Mouse (Mus musculus) megakaryocyte progenitor cell, adult 5-6 weeks (primary cell): ENCODE data around the gene Cntln. TPM values are rescaled to one million over a fixed set of nuclear protein-coding genes. Genes with fewer than 3 reads are reported as not detected.

ENCODE experiments used
- ATAC-seq: replicated peaks from 2 replicates; pipeline ENCODE4 v1.8.0; 2016; ENCODE audit warnings: mild to moderate bottlenecking, moderate TSS enrichment, inconsistent platforms; ENCODE audit not compliant: poor library complexity
- total RNA-seq, 2 experiments: library from RNA; stranded (forward) in 1 of 2; stranded (reverse) in 1 of 2; fragments of 157-497, 149-512 nt in 1 of 2; fragments of 200-1000 nt in 1 of 2; gene quantifications; 2 replicates each; pipeline versions ENCODE4 v1.2.3 to v1.2.4; 2015 to 2017

Cntln gene
- total RNA-seq, 2 experiments from 2014 or later: 26.9 to 27.8 TPM

DNA sequence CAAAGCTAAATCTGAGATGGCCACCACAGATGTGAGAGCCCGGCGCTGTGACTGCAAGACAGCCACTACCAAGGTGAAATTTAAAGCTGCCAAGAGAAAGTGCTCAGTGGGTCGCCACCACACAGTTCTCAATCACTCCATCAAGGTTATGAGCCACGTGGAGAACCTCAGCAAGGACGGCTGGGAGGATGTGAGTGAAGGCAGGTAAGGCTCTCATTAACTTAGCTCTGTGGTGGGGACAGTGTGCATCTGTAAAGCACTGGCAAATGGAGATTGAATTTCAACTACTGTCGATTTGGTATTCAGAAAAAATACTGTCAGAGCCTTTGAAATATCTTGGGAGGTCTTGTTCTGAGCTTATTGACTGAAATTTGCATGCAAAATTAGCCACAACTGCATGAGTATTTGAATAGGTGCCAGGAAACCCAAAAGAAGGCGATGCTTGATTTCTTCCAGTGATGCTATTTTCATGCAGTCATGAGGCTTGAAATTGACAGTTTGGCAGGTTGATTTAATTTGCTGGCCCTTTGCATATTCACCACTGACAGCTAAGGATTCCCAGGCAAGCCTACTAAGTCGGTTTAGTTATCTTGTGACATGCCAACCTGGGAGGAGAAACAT is 165.9 kb downstream of the Cntln start:
- ATAC-seq: no peak

DNA sequence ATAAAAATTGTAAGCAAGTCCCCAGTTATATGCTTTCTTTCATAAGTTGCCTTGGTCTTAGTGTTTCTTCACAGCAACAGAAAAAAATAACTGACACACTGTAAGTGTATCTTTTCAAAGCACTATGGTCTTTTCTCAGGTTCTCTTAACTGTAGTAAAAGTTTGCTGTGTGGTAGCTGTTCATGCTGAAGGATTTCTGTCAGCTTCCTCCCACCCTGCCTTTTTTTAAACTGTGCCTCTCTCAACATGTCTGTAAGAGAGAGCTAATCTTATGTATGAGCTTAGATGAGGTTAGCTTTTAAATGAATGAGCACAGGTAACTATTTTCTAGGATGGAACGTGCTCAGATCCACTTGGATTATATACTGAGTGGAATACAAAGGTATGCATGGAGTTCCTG is 170.5 kb downstream of the Cntln start:
- no peak for ATAC-seq

DNA sequence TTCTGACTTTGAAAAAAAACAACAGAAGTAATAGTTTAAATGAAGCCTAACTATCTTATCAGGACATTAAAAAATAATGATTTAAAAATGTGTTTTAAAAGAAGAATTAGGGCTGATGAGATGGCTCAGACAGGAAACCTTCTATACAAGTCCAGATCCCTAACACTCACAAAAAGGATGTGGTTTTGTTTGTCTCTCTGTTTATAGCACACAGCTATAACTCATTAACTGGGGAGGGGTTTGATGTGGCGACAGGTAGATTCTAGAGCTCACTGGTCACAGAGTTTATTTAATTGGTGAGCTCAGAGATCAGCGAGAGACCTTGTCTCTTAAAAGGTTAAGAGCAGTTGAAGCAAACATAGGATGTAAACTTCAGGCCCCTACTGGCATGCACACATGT is 175.5 kb downstream of the Cntln start:
- ATAC-seq: no peak

DNA sequence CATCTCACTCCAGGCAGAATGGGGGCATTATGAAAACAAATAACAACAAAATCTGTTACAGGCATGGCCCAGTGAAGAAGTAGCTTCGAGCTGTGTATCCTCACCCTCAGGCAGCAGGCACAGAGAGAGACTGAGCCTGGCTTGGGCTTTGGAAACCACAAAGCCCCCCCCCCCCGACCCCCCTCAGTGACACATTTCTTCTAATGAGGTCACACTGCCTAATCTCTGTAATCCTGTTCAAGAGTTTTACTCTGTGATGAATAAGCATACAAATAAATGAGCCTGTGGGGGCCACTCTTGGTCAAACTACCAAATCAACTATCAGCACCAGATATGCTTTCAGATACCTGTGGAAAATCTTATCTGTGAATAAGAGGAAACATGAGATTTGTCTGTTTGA is 177.6 kb downstream of the Cntln start:
- ATAC-seq: no peak

DNA sequence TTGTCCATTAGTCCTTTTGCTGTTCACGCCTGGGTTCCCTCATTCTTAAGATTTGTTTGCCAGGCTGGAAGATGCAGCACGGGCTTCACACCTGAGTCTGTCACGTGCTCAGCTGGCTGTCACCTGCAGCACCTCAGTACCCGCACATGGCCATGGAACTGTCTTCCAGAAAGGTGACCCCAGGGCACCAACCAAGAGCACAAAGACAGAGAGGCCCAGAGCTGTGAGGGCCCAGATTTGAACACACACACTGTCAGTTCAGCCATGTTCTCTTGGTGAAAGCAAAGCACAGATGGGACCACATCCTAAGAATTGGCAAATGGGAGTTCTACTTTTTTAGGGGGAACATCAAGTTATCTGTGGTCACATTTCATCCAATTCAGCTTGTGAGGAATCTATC is 211.9 kb downstream of the Cntln start:
- no peak for ATAC-seq

DNA sequence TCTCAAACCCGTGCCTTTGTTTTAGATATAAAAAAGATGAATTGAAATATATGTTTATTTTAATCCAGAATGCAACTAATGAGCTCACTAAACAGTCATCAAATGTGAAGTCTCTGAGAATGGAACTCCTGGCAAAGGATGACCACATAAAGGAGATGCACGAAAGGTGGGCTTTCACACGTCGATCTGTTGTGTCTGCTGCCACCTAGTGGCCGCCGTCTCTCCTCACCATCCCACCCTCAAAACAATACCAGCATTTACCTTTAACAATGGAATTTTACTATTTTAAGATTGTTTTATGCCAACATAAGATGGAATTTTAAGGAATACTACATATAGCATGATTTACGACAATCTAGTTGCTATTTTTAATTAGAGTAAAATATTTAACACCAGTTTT is 212.6 kb downstream of the Cntln start:
- ATAC-seq: peak; percentile 96

DNA sequence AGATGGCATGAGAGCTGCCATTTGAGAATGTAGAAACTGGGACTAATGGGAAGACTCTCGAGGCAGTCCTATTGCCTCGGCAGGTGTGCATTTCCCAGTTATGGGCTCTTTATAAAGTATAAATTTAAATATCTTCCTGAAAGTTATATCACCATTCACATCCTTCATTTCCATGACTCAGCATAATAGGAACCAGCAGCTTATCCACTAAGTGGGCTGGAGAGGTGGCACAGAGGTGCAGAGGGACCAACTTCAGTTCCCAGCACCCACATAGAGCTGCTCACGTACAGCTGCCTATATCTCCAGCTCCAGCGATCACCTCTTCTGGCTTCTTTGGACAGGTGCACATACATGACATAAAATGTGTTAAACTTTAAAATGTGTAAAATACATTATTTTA is 218.1 kb downstream of the Cntln start:
- ATAC-seq: no peak

DNA sequence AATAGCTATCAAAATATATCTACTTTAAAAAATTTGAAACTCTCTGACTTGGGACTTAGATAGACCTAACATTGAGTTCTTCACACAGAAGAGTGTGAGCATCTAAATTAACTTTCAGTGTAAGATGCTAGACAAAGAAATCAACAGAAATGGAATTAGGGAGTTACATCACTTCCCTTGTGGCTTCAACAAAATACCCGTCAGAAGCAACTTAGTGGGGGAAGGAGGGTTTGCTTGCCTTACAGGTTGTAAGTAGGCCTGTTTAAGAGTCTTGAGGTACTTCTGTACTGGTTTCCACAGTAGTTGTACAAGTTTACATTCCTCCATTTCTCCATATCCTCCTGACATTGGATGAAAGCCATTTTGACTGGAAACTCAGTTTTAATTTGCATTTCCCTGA is 222.3 kb downstream of the Cntln start:
- ATAC-seq: peak; percentile 66

DNA sequence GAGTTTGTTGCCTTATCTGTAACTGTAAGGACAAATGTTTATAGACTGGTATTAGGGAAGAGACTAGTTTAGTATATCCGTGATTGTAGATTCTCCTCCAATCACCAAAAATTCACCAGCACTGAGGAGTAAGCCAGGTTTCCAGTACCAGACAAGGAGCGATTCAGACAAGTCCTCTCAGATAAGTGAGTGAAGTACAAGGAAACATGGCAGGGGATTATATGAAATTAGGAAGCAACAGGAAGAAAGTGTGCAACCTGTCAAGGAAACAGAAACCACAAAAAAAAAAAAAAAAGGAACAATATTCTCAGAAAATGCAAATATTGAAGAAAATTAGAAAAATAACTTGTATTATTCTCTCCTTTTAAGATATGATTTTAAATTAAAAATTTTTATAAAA is 222.9 kb downstream of the Cntln start:
- peak; percentile 68 for ATAC-seq

DNA sequence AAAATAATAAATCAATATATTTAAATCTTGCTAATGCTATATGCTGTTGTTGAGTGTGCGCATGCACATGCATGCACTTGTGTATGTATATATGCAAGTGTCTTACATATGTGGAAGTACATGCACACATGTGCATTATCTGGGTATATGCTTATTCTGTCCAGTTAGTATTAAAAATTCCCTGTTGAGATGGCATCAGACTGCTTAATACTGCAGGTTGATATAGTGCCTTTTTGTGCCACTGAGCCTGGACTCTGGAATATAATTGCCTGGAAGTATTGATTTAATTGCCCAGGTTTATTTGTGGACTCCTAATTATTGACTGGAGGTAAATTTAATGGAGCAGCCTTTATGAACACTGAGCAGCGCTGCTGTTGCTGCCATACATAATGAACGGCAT is 236.2 kb downstream of the Cntln start:
- no peak for ATAC-seq

DNA sequence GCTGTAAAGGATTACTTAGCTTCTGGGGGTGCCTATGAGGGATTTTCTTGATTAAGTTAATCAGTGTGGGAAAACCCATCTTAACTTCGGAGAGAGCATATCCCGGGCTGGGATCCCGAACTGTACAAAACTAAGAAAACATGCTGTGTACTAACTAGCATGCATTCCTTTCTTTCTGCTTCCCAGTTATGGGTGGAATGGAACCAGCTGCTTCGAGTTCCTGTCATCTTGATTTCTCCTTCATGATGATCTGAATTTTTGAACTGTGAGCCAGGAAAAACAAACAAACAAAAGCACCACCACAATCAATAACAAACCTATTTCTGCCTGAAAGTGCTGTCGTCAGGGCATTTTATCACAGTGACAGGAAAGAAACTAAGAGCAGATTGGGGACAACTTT is 265.6 kb downstream of the Cntln start:
- no peak for ATAC-seq

DNA sequence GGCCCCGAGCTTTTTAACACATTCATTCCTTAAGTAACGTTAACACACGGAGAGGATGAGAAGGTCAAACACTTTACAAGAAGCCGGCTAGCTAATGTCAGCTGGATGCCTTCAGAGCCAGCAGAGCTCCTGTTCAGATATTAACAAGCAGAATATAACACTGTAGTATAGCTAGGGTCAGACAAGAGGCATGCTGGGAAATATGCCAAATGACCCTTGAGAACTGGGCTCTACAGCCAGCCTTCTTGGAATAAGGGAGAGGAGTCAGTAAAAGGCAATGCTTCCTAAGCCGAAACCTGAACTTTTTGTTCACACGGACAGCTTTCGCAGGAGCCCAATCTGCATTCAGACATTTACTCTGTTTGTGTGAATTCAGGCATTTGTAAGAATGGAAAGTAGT is 267.8 kb downstream of the Cntln start:
- no peak for ATAC-seq

DNA sequence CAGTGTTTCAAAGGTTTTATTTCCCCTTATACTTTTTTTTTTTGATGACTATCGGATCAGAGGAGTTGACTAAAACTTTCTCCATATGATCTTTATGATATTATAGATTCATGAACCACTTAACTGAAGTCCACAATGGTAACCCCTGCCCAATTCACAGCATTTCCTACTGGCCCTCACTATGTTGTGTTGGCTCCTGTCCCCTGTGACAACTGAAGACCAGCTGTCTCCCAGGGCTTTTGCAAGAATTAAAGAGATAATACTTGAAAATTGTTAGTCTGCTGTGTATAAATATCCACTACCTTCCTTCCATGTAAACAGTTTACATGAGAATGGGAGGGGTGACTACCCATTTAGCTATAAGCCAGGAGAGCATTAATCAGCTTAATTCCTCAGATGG is 270.3 kb downstream of the Cntln start:
- ATAC-seq: no peak

DNA sequence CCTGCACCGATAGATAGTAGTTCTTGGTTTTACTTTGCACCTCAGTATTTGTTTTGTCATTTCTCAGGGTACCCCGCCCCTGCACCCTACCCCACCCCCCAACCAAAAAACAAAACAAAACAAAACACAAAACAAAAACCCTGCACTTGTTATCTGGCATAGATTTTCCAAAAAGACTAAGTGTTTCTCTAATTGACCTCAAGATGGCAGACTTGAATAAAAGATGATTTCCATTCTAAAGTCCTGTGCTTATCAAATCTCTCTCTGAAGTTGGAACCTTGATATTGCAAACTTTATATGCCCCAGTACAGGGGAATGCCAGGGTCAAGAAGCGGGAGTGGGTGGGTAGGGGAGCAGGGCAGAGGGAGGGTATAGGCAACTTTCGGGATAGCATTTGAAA is 277.0 kb downstream of the Cntln start:
- no peak for ATAC-seq

DNA sequence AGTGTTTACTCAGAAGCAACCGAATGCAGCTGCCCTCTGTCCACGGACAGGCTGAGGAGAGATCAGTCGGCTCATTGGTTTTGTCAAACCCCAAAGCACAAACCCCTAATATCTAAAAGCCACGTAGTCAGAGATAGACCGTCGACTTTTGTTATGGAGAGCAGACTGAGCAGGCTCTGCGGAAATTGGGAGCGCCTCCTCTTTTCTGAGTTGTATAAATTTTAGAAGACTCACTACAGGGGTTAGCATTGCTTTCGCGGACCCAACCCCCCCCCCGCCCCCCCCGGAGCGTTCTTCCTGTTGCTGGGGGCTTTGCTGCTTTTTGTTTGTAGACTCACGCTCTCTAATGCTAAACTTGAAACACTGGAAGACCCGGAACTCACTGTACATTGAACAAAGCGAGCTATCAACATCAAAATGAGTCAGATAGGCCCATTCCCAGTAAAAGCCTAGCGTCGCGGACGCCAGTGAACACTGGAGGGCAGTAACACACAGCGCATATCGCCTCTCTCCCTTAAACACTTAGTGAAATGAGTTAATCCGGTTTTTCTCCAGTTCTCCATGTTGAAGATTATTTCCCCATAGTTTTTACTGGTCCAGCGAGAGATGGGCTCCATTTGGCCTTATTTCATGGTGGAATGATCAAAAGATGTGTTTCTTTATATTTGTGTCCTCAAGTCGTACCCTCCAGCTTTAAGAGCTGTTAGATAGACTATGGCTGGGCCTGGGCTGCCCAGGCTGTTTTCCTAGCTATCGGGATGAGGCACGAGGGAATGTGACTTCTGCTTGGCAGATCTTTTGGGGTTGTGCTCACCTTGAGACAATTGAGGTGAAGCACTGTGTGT is 278.6 kb downstream of the Cntln start:
- ATAC-seq: 0 out of 2 replicates have a peak, but pooled peaks have one; percentile 55

DNA sequence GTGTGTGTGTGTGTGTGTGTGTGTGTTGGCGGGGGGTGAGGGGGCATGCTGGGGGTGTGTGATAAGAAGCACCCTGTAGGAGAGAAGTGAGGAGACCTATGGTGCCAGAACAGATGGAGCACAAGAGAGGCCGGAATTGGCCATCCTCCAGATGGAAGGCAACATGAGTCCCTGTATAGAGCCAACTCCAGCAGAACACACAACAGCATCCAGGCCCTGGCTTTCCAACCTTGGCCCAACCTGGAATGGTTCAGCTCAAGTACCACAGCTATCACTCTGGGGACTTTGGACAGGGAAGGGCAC is 279.2 kb downstream of the Cntln start:
- ATAC-seq: no peak

DNA sequence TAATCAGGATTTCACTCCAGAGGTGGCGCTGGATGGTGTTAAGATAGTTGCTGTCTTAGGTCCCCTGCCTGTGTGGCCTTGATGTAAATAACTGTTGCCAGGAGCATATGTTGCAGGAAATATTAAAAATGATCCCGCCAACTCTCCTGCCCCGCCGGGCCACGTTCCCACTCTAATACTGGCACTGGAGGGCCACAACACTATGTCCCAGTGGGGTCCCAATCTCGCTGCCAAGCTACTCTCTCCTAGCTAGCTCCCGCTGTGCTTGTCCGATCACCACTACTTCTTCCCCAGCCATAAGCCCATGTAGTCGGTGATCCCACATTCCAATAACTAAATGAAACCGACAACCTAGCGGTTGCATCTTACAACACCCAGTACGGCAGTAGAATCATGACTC is 283.9 kb downstream of the Cntln start:
- no peak for ATAC-seq

DNA sequence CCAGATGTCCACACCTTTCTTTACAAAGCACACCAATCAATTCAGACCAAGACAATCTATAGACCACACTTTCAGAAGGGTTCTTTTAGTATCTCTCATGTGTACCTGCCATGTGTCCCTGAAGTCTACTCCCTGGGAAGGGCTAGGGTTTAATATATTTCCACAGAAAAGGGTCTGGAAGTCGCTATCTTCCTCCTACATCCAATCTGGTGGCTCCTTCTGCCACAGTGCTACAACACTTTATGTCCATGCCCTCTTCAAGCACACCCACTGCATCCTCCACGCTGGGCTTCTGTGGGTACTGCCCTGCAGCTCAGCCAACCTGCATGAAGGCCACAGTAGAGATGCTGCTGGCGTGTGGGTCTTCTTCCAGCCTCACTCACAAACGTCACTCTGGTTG is 291.4 kb downstream of the Cntln start:
- ATAC-seq: no peak

DNA sequence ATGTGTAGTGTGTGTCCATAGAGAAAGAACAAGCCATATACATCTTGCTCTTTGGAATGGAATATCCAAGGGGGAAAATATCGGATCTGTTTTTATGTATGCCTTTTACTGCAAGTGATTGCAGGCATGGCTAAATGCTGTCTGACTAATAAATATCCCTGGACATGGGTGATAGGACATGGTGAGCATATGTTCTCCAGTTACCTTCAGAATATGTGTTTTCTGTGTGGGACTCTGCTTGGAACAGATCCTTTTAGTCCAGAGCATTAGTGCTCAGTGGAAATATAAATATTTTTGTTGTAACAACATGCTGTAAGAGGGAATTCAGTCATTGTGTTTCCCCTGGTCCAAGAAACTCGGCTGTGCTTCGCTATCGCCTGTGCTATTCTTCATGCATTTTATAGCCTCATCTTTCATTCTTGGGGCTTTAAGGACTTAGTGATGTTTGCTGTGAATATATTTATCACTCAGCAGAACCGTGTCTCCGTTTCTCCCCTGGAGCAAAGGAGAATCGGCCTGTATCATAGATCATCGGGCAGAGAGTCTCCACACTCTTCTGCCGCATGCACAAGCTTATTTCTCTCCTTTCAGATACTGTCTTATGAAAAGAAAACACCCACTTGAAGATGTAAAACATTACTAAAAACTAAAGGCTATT is 294.4 kb downstream of the Cntln start:
- ATAC-seq: no peak
